Mouse (Mus musculus): ENCODE measurements around the gene Spsb4.
A peak's percentile ranks its signal among the peaks of the same experiment; 100 is the strongest.
"Not testable (repeated sequence)": the region's sequence is repeated elsewhere in the genome, so short reads cannot be mapped to it uniquely, and the experiment has no call there.

The Spsb4 gene

DNA sequence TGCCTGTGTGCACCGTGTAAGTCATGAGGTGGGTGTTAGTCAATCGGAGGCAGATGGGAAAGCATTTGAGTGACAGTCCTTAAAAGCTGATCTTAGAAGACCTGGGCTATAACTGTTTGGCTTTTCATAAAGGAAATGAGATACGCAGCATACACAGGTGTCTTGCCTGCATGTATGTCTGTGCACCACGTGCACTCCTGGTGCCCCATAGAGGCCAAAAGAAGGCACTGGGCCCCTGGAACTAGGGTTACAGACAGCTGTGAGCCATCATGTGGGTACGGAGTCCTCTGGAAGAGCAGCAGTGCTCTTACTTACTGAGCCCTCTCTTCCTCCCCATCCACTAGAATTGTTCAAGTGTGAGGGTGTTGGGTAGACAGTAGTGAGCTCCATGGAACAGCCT is 70.1 kb downstream of the Spsb4 start:
- no peak for DNase-seq (ENCODE audit: low spot score)

DNA sequence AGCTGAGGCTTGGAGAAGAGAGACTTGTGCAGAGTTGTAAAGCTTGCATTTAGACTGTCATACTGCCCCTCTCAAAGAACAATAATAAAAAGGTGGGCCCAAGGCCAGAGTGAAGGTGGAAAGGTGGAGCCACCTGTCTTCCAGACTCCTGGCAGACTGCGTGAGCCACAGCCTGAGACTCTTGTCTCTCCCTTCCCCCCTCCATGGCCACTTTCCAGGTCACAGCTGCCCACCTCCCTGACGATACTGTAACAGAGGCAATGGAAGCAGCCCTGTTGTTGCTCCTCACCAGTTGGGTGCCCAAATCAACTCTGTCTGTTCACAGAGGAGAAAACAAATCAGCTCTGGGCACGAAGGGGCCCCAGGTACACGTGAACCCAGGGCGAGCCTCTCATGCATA is 71.5 kb downstream of the Spsb4 start:
- DNase-seq (ENCODE audit: low spot score): no peak

DNA sequence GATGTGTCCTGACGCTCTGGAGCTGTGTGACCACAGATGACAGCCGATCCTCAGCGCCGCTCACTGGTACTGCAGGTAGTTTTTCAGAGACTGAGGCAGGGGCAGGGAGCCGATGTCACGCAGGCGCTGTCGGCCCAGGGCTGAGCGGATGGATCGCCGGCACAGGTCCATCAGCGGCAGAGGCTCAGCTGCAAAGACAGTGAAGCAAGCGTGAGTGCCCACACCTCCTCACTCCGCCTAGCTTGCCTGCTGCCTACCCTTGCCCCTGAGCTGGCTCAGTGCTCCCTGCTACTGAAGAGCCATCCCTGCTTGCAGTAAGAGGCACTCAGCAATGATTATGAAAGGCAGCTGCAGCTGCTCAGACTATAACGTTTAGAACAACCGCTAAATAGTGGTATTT is 74.1 kb downstream of the Spsb4 start:
- no peak for DNase-seq (ENCODE audit: low spot score)

DNA sequence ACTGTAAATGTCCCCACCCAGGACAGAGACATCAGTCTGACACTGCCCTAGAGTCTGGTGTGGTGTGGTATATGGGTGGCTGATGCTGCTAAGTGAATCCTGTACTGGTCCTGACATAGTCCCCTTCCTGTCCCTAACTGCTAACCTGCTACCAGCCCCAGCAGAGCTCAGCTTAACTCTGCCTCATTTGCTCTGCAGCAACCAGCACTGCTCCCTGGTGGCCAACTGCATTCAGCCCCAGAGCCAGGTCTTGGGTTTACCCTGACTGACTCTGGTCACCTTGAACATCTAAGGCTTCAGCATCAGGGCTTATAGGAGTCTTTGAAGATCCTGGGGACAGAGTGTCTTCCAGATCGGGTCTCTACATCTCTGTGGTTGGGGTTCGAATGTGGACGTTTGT is 75.7 kb downstream of the Spsb4 start:
- DNase-seq (ENCODE audit: low spot score): no peak

DNA sequence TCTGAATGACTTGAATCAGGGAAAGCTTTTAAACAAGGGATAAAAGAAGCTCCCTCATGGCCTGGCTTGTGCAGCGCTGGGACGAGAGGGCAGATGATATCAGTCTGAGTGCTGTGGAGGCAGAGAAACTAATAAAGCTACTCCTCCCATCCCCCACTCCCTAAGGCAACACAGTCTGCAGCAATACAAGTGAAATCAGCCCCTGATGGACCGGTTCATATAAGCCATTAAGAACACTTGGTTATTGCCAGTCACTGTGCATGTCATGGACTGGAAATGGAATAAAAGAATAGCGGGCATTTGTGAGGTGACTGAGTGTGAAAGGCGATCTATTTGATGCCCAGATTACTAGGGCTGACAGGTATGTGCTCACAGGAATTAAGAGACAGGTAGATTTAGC is 79.8 kb downstream of the Spsb4 start:
- no peak for DNase-seq (ENCODE audit: low spot score)

DNA sequence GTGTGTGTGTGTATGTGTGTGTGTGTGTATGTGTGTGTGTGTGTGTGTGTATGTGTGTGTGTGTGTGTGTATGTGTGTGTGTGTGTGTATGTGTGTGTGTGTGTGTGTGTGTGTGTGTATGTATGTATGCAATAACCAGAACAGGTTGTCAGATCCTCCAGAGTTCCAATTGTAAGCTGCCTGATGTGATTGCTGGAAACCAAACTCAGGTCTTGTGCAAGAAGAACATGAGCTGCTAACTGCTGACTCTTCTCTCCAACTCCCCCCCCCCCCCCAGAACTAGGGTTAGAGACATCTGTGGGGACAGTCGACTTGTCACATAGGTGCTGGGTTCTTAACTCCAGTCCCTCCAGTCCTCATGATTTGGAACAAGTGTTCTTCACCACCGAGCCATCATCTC is 82.2 kb downstream of the Spsb4 start:
- not testable (repeated sequence) for DNase-seq (ENCODE audit: low spot score)

DNA sequence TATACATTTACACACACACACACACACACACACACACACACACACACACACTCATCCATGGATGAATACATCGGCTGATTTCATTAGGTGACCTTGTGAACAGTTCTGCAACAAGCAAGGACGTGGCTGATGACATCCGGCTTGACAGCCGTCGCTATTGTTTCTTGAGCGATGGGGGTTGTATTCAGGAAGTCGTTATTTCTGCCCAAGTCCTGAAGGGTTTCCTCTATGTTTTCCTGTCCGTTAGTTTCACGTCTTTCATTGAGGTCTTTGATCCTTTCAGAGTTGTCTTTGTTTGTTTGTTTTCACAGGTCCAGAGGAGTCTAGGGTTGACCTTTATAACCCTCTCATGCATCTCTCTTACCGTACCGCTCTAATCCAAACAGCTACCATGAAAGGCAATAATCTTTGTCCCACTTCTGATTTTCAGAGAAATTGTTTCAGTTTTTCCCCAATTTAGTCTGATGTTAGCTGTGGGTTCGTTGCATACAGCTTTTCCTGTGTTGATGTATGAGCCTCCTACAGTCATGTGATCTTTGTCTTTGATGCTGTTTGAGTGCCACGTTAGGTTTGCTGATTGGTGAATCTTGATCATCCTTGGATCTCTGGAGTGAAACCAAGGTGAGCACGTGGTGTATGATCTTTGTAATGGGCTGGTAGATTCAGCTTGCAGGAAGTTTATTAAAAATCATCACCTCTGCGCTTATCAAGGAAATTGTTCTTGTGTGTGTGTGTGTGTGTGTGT is 82.9 kb downstream of the Spsb4 start:
- DNase-seq (ENCODE audit: low spot score): no peak

DNA sequence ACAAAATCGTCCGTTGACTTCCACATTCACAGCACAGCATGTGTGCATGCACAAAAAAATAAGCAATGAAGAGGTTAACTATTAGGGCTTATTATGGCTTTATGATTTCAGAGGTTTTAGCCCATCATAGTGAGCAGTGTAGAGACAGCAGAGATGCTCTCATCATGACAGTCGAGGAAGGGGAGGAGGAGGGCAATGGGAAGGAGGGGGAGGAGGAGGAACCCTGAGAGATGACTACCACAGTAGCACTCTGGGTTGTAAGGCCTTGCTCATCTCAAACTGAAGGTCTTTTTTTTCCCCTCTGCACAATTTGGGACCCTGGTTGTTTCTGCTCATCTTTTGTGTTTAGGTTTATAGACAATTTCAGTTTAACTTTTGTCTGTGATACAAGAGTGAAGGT is 83.8 kb downstream of the Spsb4 start:
- no peak for DNase-seq (ENCODE audit: low spot score)

DNA sequence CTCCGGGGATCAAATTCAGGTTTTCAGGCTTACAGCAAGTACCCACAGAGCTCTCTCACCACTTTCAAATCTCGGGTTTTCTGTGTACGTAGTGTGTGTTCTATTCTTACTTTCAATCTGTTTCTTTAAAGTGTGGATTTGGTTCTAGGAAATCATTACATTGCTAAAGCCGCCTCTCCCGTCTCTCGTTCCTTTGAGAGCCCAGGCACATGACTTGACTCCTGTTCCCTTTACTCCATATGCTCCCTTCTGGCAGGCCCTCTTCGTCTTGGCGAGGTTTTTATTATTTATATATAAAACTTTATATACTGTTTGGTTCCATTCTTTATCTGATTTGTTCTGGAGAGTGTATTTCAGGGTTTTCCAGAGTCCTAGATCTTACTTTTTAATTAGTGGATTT is 85.9 kb downstream of the Spsb4 start:
- DNase-seq (ENCODE audit: low spot score): no peak

DNA sequence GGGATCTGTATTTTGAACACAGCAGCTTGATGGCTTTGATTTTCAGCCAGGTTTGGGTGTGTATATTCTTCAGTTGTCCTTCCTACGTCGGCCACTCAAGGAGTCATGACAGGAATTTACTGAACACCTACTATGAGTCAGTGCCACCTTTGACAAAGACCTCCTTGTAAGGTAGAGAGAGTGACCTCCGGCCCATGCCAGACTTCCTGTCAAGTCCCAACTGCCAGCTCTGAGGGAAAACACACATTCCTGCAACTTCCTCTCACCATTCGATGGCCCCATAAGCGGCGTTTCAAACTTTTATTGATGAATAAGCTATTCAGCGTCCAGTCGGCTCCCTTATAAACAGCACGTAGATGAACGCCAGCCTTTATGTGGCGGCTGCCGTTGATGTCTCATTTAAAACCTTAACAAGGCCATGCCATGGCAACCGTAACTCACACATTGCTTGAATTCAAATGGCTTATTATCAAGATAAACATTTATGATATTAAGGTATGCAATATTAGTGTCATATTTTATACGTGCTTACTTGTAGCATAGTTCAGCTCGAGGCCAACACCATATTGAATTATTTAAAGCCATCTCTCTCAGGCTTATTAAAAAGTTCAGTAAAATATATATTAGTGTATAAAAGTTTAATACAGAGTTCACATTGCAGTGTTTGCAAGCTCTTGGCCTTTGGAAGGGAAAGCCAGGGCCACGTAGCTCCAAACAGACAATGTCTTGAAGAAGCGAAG is 94.9 kb downstream of the Spsb4 start:
- DNase-seq (ENCODE audit: low spot score): no peak

DNA sequence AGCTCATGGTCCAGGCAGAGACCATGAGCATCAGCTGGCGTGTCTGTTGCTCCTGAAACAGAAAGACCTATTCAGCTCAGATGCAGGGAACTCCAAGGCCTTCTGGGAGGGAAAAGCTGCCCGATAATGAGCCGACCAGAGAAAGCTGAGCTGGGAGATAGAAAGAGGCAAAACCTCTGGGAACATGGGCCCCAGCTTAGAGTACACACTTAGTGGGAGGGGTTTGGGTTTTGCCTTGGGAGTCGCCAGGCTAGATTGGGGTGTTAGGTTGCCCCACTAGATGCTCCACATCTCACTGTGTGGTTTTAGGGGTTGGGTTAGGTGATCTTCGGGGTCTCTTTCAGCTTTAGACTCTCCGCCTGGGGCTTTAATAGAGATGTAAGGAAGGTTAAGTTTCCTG is 95.5 kb downstream of the Spsb4 start:
- DNase-seq (ENCODE audit: low spot score): no peak

DNA sequence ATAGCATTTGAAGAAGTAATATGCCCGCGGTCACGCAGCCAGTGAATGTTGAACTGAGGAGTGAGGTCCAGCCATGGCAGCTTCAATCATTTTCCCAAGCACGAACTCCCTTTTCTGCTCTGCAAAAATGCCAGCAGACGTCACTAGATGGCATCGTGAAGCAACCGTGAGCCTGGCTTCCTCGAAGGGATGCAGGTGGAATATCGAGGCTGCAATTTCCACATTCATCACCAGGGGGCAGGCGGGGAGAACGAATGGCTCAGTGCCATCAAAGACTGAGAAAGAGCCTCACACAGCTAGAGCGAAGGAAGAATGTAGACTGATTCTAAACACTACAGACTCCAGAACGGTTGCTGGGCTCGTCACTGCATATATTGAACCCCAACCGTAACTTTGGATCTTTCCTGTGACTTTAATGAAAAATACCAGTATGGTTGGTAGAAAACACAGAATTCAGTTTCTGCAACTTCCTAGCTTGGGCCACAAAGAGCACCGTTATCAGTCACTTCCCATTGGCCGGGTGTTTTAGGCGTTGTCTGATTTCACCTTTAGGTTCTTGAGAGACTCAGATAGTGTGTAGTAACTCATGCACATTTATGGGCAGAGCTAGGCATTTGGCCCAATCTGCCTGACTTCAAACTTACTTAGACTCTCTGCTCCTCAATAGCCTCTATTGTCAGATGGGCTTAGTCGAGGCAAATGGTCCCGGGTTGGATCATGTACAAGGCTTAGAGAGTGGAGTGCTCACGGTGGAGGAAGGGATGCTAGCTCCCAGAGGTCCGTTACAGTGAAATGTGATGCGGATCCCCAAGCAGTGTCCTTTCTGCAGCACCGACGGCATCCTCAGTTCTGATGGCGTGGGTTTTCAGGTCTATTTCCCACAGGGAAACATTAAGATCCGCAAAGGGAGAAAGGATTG is 101.8 kb downstream of the Spsb4 start:
- DNase-seq (ENCODE audit: low spot score): peak; percentile 95

DNA sequence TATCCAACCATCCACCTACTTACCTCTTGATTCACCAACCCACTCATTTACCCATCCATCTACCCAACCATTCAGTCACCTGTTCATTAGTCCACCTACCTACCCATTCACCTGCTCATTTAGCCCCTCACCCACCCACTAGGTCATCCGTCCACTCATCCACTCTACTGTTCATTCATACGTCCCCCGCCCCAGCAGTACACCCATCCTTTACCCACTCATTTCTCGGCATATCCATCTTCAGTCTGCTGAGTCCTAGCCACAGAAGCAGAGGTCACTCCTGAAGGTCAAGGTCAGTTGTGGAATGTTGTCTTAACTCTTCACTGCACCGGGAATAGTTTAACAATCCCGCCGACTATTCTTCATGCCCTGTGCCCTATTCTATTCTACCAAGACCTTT is 102.6 kb downstream of the Spsb4 start:
- DNase-seq (ENCODE audit: low spot score): no peak

DNA sequence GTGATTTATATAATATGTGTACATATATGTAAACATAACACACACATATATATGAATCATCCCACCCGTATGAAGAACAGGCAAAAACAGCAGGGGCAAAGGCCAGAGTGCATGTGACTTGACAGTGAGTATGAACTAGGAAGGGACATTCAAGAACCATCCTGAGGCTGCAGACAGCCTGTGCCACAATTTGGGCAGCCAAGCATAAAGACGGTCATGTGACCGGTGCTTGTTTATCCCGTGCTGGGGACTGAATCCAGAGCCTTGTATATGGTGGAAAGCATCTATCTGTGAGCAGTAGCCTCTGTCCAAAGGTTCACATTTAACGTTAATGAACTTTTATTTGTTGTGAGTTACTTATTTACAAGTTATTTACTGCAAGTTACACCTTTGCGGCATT is 103.8 kb downstream of the Spsb4 start:
- DNase-seq (ENCODE audit: low spot score): no peak

DNA sequence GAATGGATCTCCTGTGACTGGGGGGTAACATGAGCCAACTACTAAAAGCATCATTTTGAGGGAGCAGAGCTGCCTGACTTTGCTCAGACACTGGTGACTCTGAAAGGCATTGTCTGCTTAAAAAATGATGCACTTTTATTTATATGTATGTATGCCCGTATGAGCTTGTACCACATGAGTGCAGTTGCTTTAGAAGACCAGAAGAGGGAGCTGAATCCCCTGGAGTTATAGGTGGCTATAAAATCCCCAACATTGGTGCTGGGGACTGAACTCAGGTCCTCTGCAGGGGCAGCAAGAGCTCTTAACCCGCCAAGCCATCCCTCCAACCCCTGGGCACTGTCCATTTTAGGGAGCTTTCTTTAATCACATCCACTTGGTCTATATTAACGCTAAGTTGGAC is 104.6 kb downstream of the Spsb4 start:
- DNase-seq (ENCODE audit: low spot score): no peak

DNA sequence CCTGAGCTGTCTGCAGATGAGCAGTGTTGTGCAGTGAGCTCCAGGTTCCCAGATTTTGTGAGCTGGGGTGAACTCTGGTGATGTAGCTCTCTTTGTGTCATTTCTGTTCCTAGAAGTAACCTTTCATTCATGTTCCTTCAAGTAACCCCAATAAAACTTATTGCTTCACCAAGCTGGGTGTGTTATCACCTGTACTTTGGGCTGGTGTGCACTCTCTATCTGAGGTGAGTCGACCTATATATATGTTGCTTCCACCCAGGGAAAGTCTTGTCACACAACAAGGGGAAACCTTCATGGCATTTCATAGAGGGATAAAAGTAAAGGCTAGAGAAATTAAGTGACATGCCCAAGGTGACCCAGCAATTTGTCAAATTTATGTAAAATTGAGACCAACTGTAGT is 109.1 kb downstream of the Spsb4 start:
- no peak for DNase-seq (ENCODE audit: low spot score)

DNA sequence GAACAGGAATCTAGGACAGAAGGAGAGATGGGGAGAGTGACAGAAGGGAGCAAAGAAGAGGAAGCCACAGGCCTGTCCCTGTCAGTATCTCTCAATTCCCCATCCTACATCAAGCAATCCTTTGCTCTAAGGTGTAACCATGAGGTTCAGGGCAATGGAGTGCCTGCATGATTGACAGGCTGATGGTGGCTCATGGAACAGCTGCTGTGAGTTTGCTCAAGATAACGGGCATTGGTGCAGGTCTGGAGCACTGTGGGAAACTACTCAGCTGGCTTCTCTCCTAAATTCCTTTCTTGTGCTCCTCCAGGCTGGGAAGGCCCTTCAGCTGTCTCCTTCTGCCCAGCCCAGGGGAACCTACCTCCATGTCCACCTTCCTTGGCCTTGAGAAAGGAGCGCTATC is 109.9 kb downstream of the Spsb4 start:
- no peak for DNase-seq (ENCODE audit: low spot score)

DNA sequence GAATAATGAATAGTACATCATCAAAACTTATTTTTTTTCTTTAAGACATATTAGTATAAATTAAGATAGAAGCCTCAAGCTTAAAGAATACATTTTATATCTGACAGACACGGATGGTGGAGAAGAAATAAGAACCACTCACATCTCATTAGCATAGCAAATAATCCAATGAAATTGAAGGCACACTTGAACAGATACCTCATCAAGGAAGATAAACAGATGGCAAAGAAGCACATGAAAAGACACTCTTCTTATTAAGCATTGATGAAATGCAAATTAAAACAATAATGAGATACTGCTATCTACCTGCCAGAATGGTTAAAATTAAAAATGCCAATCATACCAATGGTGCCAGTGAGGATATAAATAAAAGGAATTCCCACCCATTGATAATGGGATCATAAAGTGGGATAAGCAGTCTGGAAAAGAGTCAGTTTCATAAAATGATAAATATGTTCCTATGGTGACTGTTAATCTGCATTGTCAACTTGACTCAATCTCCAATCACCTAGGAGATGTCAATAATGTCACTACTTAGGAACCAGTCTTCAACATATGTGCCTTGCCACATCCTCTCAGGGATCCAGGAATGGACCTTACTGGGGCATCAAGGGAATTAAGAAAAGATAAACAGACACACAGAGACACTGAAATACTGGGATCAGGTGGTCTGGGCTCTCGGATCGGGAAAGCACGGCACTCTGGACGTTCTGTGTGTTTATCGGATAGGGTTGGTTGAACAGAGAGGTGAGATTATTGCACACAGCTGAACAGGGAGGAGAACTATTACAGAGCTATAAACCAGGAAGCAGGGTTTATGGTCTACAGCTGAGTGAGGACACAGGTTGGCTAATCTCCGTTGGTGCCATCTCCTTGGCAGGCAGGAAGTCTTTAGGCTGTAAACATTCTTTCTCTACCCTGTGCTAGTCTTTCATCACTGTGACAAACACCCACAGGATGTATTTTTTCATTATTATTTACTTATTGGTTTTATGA is 114.0 kb downstream of the Spsb4 start:
- DNase-seq (ENCODE audit: low spot score): no peak

DNA sequence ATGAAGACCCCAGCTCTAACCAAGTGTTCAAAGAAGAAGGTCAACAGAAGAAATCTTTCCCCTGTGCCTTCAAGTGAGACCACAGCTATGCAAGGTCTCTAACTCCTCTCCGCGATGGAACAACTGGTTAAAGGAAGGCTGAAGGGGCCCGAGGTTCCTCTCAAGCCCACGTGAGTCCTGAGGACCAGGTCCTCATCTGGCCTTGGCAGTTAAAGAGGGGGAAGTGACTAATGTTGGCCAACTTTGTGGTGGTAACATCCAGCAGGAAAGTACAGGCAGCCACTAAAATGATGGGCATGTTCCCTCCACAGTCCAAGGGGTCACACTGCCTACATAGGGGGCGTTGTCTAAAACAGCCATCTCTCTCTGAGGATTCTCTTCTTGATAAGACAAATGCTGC is 118.9 kb downstream of the Spsb4 start:
- DNase-seq (ENCODE audit: low spot score): no peak

DNA sequence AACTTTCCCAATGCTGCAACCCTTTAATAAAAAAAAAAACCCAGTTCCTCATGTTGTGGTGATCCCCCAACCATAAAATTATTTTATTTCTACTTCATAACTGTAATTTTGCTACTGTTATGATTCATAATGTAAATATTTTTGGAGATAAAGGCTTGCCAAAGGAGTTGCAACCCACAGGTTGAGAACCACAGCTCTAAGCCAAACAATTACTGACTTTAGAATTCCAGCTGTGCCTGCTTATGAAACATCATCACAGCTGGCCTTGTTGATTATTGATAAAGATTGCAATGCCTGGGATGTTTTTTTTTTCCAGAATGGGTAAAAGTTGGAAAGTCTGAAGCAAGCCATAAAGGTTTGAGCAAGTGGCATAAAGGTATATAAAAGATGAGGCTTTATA is 119.6 kb downstream of the Spsb4 start:
- no peak for DNase-seq (ENCODE audit: low spot score)

DNA sequence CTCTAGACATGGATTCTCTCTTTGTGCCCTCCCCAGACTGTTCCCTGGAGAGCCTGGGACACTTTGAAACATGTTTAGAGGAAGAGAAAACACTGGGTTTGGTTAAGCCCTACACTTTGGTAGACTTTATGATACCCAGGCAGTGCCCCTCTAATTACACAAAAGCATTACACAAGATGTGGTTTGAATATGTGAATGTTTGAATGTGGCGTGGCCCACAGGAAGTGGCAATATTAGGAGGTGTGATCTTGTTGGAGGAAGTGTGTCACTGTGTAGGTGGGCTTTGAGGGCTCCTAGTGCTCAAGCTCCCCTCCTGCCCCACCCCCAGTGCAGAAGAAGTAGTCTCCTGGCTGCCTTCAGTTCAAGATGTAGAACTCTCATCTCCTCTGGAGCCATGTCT is 122.0 kb downstream of the Spsb4 start:
- DNase-seq (ENCODE audit: low spot score): no peak

DNA sequence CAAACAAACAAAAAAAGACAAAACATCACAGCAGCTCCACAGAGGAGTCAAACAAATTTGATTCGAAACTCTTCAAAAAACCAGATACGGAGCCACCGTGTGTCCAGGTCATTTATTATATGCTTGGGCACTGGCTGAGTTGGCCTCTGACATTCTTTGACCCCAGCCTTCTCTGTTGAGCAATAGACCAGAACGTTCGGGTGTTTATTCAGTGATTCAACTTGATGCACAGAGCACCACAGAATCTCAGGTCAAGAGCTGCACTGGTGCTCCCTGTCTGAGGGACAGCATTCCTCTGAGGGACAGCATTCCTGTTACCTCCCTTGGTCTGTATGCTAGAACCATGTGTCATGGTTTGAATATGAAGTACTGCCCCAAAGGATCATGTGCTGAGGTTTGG is 125.1 kb downstream of the Spsb4 start:
- no peak for DNase-seq (ENCODE audit: low spot score)
